32 mouse cellular contexts compared by ENCODE assay signal in genomic region chr13:56354630-56355029, GRCm38 (mm10). TPM values are rescaled to one million over a fixed set of nuclear protein-coding genes. Genes with fewer than 3 reads are reported as not detected.
"Had no signal": no experiment of that assay in that cellular context is flagged by ENCODE, and none has a peak within 500 bp of the region (broad histone marks: within the 10 kb centered on the region; RNA-seq: fewer than 3 reads in every experiment).

No protein-coding gene starts in this region.

- H3K9ac ChIP-seq: limb, embryonic 12.5 days; limb, embryonic 13.5 days; limb, embryonic 15.5 days; liver, embryonic 13.5 days; liver, embryonic 14.5 days; liver, embryonic 15.5 days; lung, embryonic 14.5 days; lung, embryonic 15.5 days; midbrain, embryonic 12.5 days; midbrain, embryonic 13.5 days; midbrain, embryonic 15.5 days; neural tube, embryonic 12.5 days; neural tube, embryonic 13.5 days had no signal

- DNase-seq: left cerebral cortex, postnatal 4 days; liver, embryonic 13.5 days; lung, adult 18-20 months; lung, adult 2 months; lung, embryonic 14.5 days; lung, postnatal 10 days; lung, postnatal 14 days; lung, postnatal 36 days; lung, postnatal 4 days; midbrain, embryonic 14.5 days had no signal

- H3K27me3 ChIP-seq: limb, embryonic 12.5 days; limb, embryonic 13.5 days; limb, embryonic 15.5 days; liver, embryonic 13.5 days; liver, embryonic 15.5 days; lung, embryonic 15.5 days; midbrain, embryonic 15.5 days; neural tube, embryonic 12.5 days; neural tube, embryonic 13.5 days had no signal

- H3K36me3 ChIP-seq: limb, embryonic 10.5 days; limb, embryonic 12.5 days; limb, embryonic 13.5 days; limb, embryonic 15.5 days; liver, embryonic 13.5 days; liver, embryonic 15.5 days; lung, embryonic 15.5 days; midbrain, embryonic 10.5 days; midbrain, embryonic 12.5 days; midbrain, embryonic 13.5 days; midbrain, embryonic 15.5 days; neural tube, embryonic 12.5 days; neural tube, embryonic 13.5 days had no signal

- H3K4me2 ChIP-seq: limb, embryonic 12.5 days; limb, embryonic 13.5 days; limb, embryonic 15.5 days; liver, embryonic 13.5 days; liver, embryonic 15.5 days; lung, embryonic 14.5 days; lung, embryonic 15.5 days; midbrain, embryonic 11.5 days; midbrain, embryonic 12.5 days; midbrain, embryonic 13.5 days; midbrain, embryonic 15.5 days; neural tube, embryonic 12.5 days; neural tube, embryonic 13.5 days had no signal

- H3K27ac ChIP-seq: left cerebral cortex, adult 2 months; limb, embryonic 10.5 days; limb, embryonic 12.5 days; limb, embryonic 13.5 days; limb, embryonic 15.5 days; liver, embryonic 13.5 days; liver, embryonic 14.5 days; liver, embryonic 15.5 days; lung, embryonic 15.5 days; macrophage; midbrain, embryonic 10.5 days; midbrain, embryonic 12.5 days; midbrain, embryonic 13.5 days; midbrain, embryonic 15.5 days; neural tube, embryonic 12.5 days; neural tube, embryonic 13.5 days had no signal

- H3K9me3 ChIP-seq: limb, embryonic 10.5 days; limb, embryonic 12.5 days; limb, embryonic 13.5 days; limb, embryonic 15.5 days; liver, embryonic 13.5 days; liver, embryonic 15.5 days; lung, embryonic 15.5 days; midbrain, embryonic 10.5 days; midbrain, embryonic 12.5 days; midbrain, embryonic 13.5 days; midbrain, embryonic 15.5 days; neural tube, embryonic 12.5 days; neural tube, embryonic 13.5 days had no signal

- H3K4me1 ChIP-seq: midbrain, embryonic 10.5 days; midbrain, embryonic 12.5 days; midbrain, embryonic 13.5 days; midbrain, embryonic 15.5 days; neural tube, embryonic 12.5 days; neural tube, embryonic 13.5 days had no signal

- ATAC-seq: lung, postnatal 0 days; midbrain, embryonic 13.5 days; midbrain, embryonic 15.5 days; midbrain, embryonic 16.5 days had no signal

- H3K4me3 ChIP-seq: left cerebral cortex, adult 2 months; limb, embryonic 10.5 days; limb, embryonic 12.5 days; limb, embryonic 13.5 days; limb, embryonic 15.5 days; liver, embryonic 13.5 days; liver, embryonic 15.5 days; lung, embryonic 15.5 days; midbrain, embryonic 10.5 days; midbrain, embryonic 12.5 days; midbrain, embryonic 13.5 days; midbrain, embryonic 15.5 days; myocyte; neural tube, embryonic 12.5 days; neural tube, embryonic 13.5 days had no signal

RNA-seq across cellular contexts. Expression of gene Cxcl14, which starts 58.3 kb away (rescaled TPM):
- total RNA-seq: megakaryocyte progenitor cell, adult 5-6 weeks; megakaryocyte-erythroid progenitor cell, adult 5-6 weeks; monocyte, adult 5-6 weeks had no signal
- polyA plus RNA-seq: myocyte had no signal
